Mouse (Mus musculus) MEL (cell line): ENCODE measurements around the gene Plekha3. TPM values are rescaled to one million over a fixed set of nuclear protein-coding genes. Genes with fewer than 3 reads are reported as not detected.

Experiments used
- DNase-seq: peaks from one replicate; pipeline ENCODE4 v3.0.0; 2011; ENCODE audit warnings: low read depth, low spot score
- H3K27ac ChIP-seq: 2 replicates; pipeline ENCODE4 v1.5.1; 2012; ENCODE audit warnings: low read depth, mild to moderate bottlenecking, control low read depth, low read length, moderate library complexity; ENCODE audit not compliant: control insufficient read depth
- H3K27me3 ChIP-seq, 2 experiments: fragments of 150-350 bp in 1 of 2; sonication (generic) in 1 of 2; 2 replicates each; pipeline ENCODE4 v1.6.1; 2012; ENCODE audit warnings: low read length in 2 of 2, mild to moderate bottlenecking in 2 of 2, improper control_type of control experiment in 1 of 2, moderate library complexity in 1 of 2; ENCODE audit not compliant: insufficient read depth in 2 of 2, control insufficient read depth in 1 of 2
- H3K36me3 ChIP-seq, 2 experiments: 2 replicates each; pipeline ENCODE4 v1.6.1; 2012 to 2014; ENCODE audit warnings: low read length in 2 of 2, improper control_type of control experiment in 1 of 2, inconsistent platforms in 1 of 2, mild to moderate bottlenecking in 1 of 2; ENCODE audit not compliant: insufficient read depth in 2 of 2, control insufficient read depth in 1 of 2
- H3K4me1 ChIP-seq, 2 experiments: fragments of 150-350 bp in 1 of 2; sonication (generic) in 1 of 2; 2 replicates each; pipeline ENCODE4 v1.6.1; 2012; ENCODE audit warnings: low read length in 2 of 2, improper control_type of control experiment in 1 of 2, mild to moderate bottlenecking in 1 of 2; ENCODE audit not compliant: insufficient read depth in 2 of 2, control insufficient read depth in 1 of 2
- H3K4me3 ChIP-seq, 2 experiments: fragments of 150-350 bp in 1 of 2; sonication (generic) in 1 of 2; 2 replicates each; pipeline ENCODE4 v1.5.1; 2012; ENCODE audit warnings: low read depth in 2 of 2, low read length in 2 of 2, mild to moderate bottlenecking in 2 of 2, moderate library complexity in 2 of 2, control low read depth in 1 of 2, improper control_type of control experiment in 1 of 2; ENCODE audit not compliant: control insufficient read depth in 1 of 2, insufficient read depth in 1 of 2
- H3K79me2 ChIP-seq: 2 replicates; pipeline ENCODE4 v1.6.1; 2012; ENCODE audit warnings: mild to moderate bottlenecking, low read length, moderate library complexity; ENCODE audit not compliant: control insufficient read depth, poor library complexity, insufficient read depth
- H3K9ac ChIP-seq: 2 replicates; pipeline ENCODE4 v1.6.1; 2012; ENCODE audit warnings: low read depth, mild to moderate bottlenecking, control low read depth, low read length, moderate library complexity; ENCODE audit not compliant: control insufficient read depth, poor library complexity, severe bottlenecking
- H3K9me3 ChIP-seq: fragments of 150-350 bp; sonication (generic); replicated peaks from 2 replicates; pipeline ENCODE4 v1.6.1; 2012; ENCODE audit warnings: mild to moderate bottlenecking, low read length, improper control_type of control experiment, moderate library complexity; ENCODE audit not compliant: insufficient read depth
- BHLHE40 ChIP-seq: IDR thresholded peaks from 2 replicates; pipeline ENCODE4 v1.6.1; 2012; ENCODE audit warnings: low read depth, mild to moderate bottlenecking, inconsistent platforms, low read length, improper control_type of control experiment, borderline replicate concordance
- CHD1 ChIP-seq: IDR thresholded peaks from 2 replicates; pipeline ENCODE4 v1.6.1; 2012; ENCODE audit warnings: low read depth, mild to moderate bottlenecking, inconsistent platforms, low read length, improper control_type of control experiment
- E2F4 ChIP-seq: IDR thresholded peaks from 2 replicates; pipeline ENCODE4 v1.6.1; 2011; ENCODE audit warnings: low read depth, low read length, improper control_type of control experiment, borderline replicate concordance
- ELF1 ChIP-seq: IDR thresholded peaks from 2 replicates; pipeline ENCODE4 v1.6.1; 2014; ENCODE audit warnings: low read depth, mild to moderate bottlenecking, inconsistent platforms, low read length, improper control_type of control experiment, moderate library complexity
- ETS1 ChIP-seq: IDR thresholded peaks from 2 replicates; pipeline ENCODE4 v1.6.1; 2012; ENCODE audit warnings: low read depth, mild to moderate bottlenecking, inconsistent platforms, low read length, improper control_type of control experiment, moderate library complexity
- GABPA ChIP-seq: IDR thresholded peaks from 2 replicates; pipeline ENCODE4 v1.6.1; 2012; ENCODE audit warnings: low read depth, mild to moderate bottlenecking, inconsistent platforms, low read length, improper control_type of control experiment, moderate library complexity
- GATA1 ChIP-seq: IDR thresholded peaks from 2 replicates; pipeline ENCODE4 v1.6.1; 2011; ENCODE audit warnings: low read depth, low read length, improper control_type of control experiment
- HCFC1 ChIP-seq: IDR thresholded peaks from 2 replicates; pipeline ENCODE4 v1.6.1; 2012; ENCODE audit warnings: low read depth, mild to moderate bottlenecking, inconsistent platforms, low read length, improper control_type of control experiment, moderate library complexity
- MAX ChIP-seq: IDR thresholded peaks from 2 replicates; pipeline ENCODE4 v1.6.1; 2011; ENCODE audit warnings: low read length, improper control_type of control experiment
- MAZ ChIP-seq: IDR thresholded peaks from 2 replicates; pipeline ENCODE4 v1.6.1; 2012; ENCODE audit warnings: low read depth, mild to moderate bottlenecking, inconsistent platforms, low read length, improper control_type of control experiment
- MEF2A ChIP-seq: IDR thresholded peaks from 2 replicates; pipeline ENCODE4 v1.6.1; 2014; ENCODE audit warnings: low read depth, mild to moderate bottlenecking, inconsistent platforms, low read length, improper control_type of control experiment; ENCODE audit not compliant: poor library complexity, insufficient replicate concordance, severe bottlenecking; ENCODE audit errors: extremely low read depth
- MXI1 ChIP-seq: IDR thresholded peaks from 2 replicates; pipeline ENCODE4 v1.6.1; 2011; ENCODE audit warnings: mild to moderate bottlenecking, low read depth, low read length, improper control_type of control experiment
- MYB ChIP-seq: IDR thresholded peaks from 2 replicates; pipeline ENCODE4 v1.6.1; 2011; ENCODE audit warnings: mild to moderate bottlenecking, low read depth, low read length, improper control_type of control experiment
- NELFE ChIP-seq: IDR thresholded peaks from 2 replicates; pipeline ENCODE4 v1.6.1; 2011; ENCODE audit warnings: low read depth, low read length, improper control_type of control experiment
- NRF1 ChIP-seq: IDR thresholded peaks from 2 replicates; pipeline ENCODE4 v1.6.1; 2014; ENCODE audit warnings: low read depth, mild to moderate bottlenecking, inconsistent platforms, low read length, improper control_type of control experiment, moderate library complexity; ENCODE audit not compliant: poor library complexity, insufficient read depth, severe bottlenecking
- POLR2A ChIP-seq, 2 experiments: IDR thresholded peaks; 2 replicates each; pipeline ENCODE4 v1.6.1; 2011 to 2012; ENCODE audit warnings: low read length in 2 of 2, mild to moderate bottlenecking in 2 of 2, control low read depth in 1 of 2, improper control_type of control experiment in 1 of 2, low read depth in 1 of 2, moderate library complexity in 1 of 2; ENCODE audit not compliant: control insufficient read depth in 1 of 2, insufficient read depth in 1 of 2, poor library complexity in 1 of 2
- POLR2AphosphoS2 ChIP-seq: IDR thresholded peaks from 2 replicates; pipeline ENCODE4 v1.6.1; 2011; ENCODE audit warnings: low read length, improper control_type of control experiment
- POLR2AphosphoS5 ChIP-seq: IDR thresholded peaks from 2 replicates; pipeline ENCODE4 v1.6.1; 2012; ENCODE audit warnings: low read depth, borderline replicate concordance, mild to moderate bottlenecking, inconsistent platforms, low read length, moderate library complexity, mixed read lengths
- RCOR1 ChIP-seq: IDR thresholded peaks from 2 replicates; pipeline ENCODE4 v1.6.1; 2012; ENCODE audit warnings: low read depth, mild to moderate bottlenecking, inconsistent platforms, low read length, improper control_type of control experiment
- SIN3A ChIP-seq: IDR thresholded peaks from 2 replicates; pipeline ENCODE4 v1.6.1; 2012; ENCODE audit warnings: low read length, improper control_type of control experiment, inconsistent platforms
- SMC3 ChIP-seq: IDR thresholded peaks from 2 replicates; pipeline ENCODE4 v1.6.1; 2011; ENCODE audit warnings: low read depth, low read length, improper control_type of control experiment
- TCF12 ChIP-seq: IDR thresholded peaks from 2 replicates; pipeline ENCODE4 v1.6.1; 2014; ENCODE audit warnings: low read depth, mild to moderate bottlenecking, inconsistent platforms, low read length, improper control_type of control experiment, moderate library complexity
- UBTF ChIP-seq: IDR thresholded peaks from 2 replicates; pipeline ENCODE4 v1.6.1; 2012; ENCODE audit warnings: low read depth, mild to moderate bottlenecking, inconsistent platforms, low read length, improper control_type of control experiment, moderate library complexity, borderline replicate concordance; ENCODE audit not compliant: insufficient read depth
- USF1 ChIP-seq: IDR thresholded peaks from 2 replicates; pipeline ENCODE4 v1.6.1; 2014; ENCODE audit warnings: low read depth, mild to moderate bottlenecking, inconsistent platforms, low read length, improper control_type of control experiment, moderate library complexity
- USF2 ChIP-seq, 2 experiments: IDR thresholded peaks; 2 replicates each; pipeline ENCODE4 v1.6.1; 2011 to 2012; ENCODE audit warnings: improper control_type of control experiment in 2 of 2, low read length in 2 of 2, borderline replicate concordance in 1 of 2, inconsistent platforms in 1 of 2, low read depth in 1 of 2, mild to moderate bottlenecking in 1 of 2; ENCODE audit not compliant: insufficient read depth in 1 of 2
- ZC3H11A ChIP-seq: IDR thresholded peaks from 2 replicates; pipeline ENCODE4 v1.6.1; 2012; ENCODE audit warnings: low read depth, mild to moderate bottlenecking, inconsistent platforms, low read length, improper control_type of control experiment
- ZKSCAN1 ChIP-seq: IDR thresholded peaks from 2 replicates; pipeline ENCODE4 v1.6.1; 2012; ENCODE audit warnings: low read depth, mild to moderate bottlenecking, inconsistent platforms, low read length, improper control_type of control experiment, moderate library complexity
- ZMIZ1 ChIP-seq: IDR thresholded peaks from 2 replicates; pipeline ENCODE4 v1.6.1; 2012; ENCODE audit warnings: low read depth, mild to moderate bottlenecking, inconsistent platforms, low read length, improper control_type of control experiment, moderate library complexity
- ZNF384 ChIP-seq: IDR thresholded peaks from 2 replicates; pipeline ENCODE4 v1.6.1; 2012; ENCODE audit warnings: low read depth, mild to moderate bottlenecking, inconsistent platforms, low read length, improper control_type of control experiment
- polyA plus RNA-seq, 2 experiments: library from polyadenylated mRNA; stranded (reverse) in 1 of 2; unstranded in 1 of 2; fragments of >175 nt in 1 of 2; fragments of >200 nt in 1 of 2; gene quantifications; 2 replicates each; pipeline versions ENCODE4 v1.2.1 to v1.2.4; 2012; ENCODE audit warnings: low replicate concordance in 2 of 2, low read depth in 1 of 2; ENCODE audit not compliant: insufficient read length in 2 of 2, insufficient read depth in 1 of 2, missing spikeins in 1 of 2
- total RNA-seq: library from RNA; depleted of rRNA; stranded (reverse); fragments of 300-350 nt; gene quantifications from 2 replicates; pipeline ENCODE4 v1.2.3, GENCODE M21; 2012; rRNA removed

Gene Plekha3
- total RNA-seq (15.1 and 20.5 TPM in 2 replicates), polyA plus RNA-seq (10 to 100 TPM in 1 of 2 experiments, not detected in 1; 23.4 TPM)

DNA sequence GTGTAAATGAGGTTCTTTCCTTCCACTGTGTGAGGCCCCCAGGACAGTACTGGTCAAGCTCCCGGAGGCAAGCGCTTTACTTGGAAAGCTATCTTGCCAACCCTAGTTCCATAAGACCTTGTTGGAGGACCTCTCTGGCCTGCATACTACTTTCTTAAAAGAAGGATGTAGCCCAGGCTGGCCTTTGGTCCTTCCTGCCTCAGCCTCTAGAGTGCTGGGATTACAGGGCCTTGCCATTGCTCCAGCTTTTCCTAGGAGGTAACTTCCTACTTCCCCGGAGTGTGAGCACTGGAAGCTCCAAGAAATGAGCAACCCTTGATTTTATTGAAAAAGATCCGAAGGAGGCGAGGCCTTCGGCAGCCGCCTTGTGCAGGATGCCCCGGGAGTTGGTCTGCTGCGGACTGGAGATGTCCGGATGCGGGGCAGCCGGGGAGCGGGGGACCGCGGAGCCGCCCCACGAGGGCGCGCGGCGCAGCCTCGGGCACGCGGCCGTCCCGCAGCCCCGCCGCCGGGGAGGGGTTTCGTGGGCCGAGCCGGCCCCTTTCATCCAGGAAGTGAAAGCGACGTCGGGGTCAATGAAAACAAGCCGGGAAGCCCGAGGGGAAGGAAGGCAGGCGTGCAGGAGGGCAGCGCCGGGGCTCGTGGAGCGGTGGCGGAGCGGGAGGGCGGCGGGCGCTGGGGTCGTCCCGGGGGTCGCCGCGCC is at the start of gene Plekha3:
Gene Plekha3 (plus strand): TSS at position 557 of the 703 bp plus-strand sequence.
- H3K9ac ChIP-seq: peak within 1 kb of the TSS; percentile 79
- no peaks in the 10 kb centered on the region for H3K9me3 ChIP-seq
- TF ChIP-seq HCFC1 (peak; percentile 79), MAX (peak; percentile 60), MXI1 (peak; percentile 83), POLR2AphosphoS2 (peak; percentile 60; the same call in 1 of the 2 replicates), GABPA (no peak), POLR2A (IDR thresholded peaks at IDR 0.05; ENCODE audit: control insufficient read depth in 1 of 2, insufficient read depth in 1 of 2, low read depth in 1 of 2, low read length in 2 of 2, poor library complexity in 1 of 2) (peak; percentile 75 to 77), E2F4 (no peak), NELFE (peak; percentile 78; the same call in 1 of the 2 replicates), MAZ (0 out of 2 replicates have a peak, but pooled peaks have one; percentile 29), ELF1 (peak; percentile 74), UBTF (0 out of 2 replicates have a peak, but pooled peaks have one; percentile 58), NRF1 (peak; percentile 29; the same call in 1 of the 2 replicates), TCF12 (0 out of 2 replicates have a peak, but pooled peaks have one; percentile 15), SIN3A (peak; percentile 55), ZKSCAN1 (peak; percentile 13; the same call in 1 of the 2 replicates), RCOR1 (no peak), ZNF384 (no peak), MEF2A (no peak)
- peak; percentile 78 for DNase-seq
- peak within 1 kb of the TSS; percentile 50 for H3K27ac ChIP-seq
- peak within 1 kb of the TSS; percentile 83 to 94 for H3K4me3 ChIP-seq
- peaks cover 4 to 16% of the 10 kb centered on the region in 2 experiments; a peak in 3 of 4 replicates for H3K4me1 ChIP-seq
- no peaks in the 10 kb centered on the region for H3K27me3 ChIP-seq
- peaks cover 38% of the 10 kb centered on the region for H3K79me2 ChIP-seq
- peaks cover under 1 to 29% of the 10 kb centered on the region in 2 experiments; a peak in 3 of 4 replicates for H3K36me3 ChIP-seq

GRCm38 (mm10) chr2:76630293-76630692 is 44.8 kb upstream of the Plekha3 start:
- no peaks in the 10 kb centered on the region for H3K27me3 ChIP-seq
- no peaks in the 10 kb centered on the region for H3K36me3 ChIP-seq
- H3K4me3 ChIP-seq: no peak overlapping the region
- no peaks in the 10 kb centered on the region for H3K4me1 ChIP-seq
- no peaks in the 10 kb centered on the region for H3K79me2 ChIP-seq
- no peak for DNase-seq
- H3K27ac ChIP-seq: no peak overlapping the region
- no peaks in the 10 kb centered on the region; the same call in 1 of the 2 replicates for H3K9me3 ChIP-seq
- H3K9ac ChIP-seq: no peak overlapping the region
- TF ChIP-seq POLR2AphosphoS5 (no peak), GABPA (no peak), MAX (no peak), ZMIZ1 (no peak), MEF2A (no peak), CHD1 (no peak), HCFC1 (no peak), USF2 (IDR thresholded peaks at IDR 0.05; ENCODE audit: borderline replicate concordance in 1 of 2, insufficient read depth in 1 of 2, low read depth in 1 of 2, low read length in 2 of 2) (no peak), NRF1 (no peak), ELF1 (no peak), BHLHE40 (no peak), ETS1 (no peak), MYB (no peak), ZC3H11A (no peak), SMC3 (no peak), USF1 (no peak), MAZ (no peak), GATA1 (no peak)
